Mouse (Mus musculus) kidney, adult 18-20 months (tissue): ENCODE measurements around the gene Ints13.
"Not testable (repeated sequence)": the region's sequence is repeated elsewhere in the genome, so short reads cannot be mapped to it uniquely, and the experiment has no call there.

ENCODE experiments used
- DNase-seq: peaks from one replicate; pipeline ENCODE4 v3.0.0; 2021

Gene Ints13

DNA sequence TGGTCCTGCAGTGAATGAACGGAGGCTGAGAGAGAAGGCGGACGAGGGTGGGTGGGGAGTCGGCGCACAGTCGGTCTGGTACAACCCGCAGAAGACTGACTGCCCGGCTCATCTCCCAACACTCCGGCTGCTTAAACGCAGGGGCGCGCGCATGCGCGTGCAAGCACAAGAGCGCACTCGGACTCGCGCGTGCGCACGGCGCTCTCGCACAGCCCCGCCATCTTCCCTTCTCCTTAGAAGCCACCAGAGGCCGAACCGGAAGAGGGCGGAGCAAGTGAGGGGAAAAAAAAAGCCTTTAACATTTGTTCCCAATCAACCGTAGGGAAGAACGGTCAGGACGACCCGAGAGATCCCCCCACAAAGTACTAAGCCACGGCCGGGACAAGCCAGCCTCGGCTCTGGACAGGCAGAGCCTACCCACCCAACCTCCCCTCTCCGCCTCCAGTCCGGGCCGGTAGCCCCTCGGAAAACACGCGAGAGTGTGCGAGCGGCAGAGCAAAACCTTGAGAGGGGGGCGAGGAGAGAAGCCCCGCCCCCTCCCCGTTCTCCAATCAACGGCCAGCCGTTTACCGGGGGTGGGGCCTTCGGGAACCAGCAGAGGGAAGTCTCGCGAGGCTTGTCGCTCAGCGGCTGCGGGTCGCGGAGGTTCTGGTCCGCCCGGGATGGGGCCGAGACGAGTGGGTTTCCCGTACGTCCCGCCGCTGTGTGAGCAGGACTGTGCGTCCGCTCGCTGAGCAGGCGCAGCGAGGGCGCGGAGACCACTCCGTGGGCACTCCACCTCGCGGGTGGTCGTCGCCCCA lies at the start of gene Ints13:
Gene Ints13 (minus strand): TSS at position 526 of the 800 bp plus-strand sequence.
- peak; percentile 97 for DNase-seq

DNA sequence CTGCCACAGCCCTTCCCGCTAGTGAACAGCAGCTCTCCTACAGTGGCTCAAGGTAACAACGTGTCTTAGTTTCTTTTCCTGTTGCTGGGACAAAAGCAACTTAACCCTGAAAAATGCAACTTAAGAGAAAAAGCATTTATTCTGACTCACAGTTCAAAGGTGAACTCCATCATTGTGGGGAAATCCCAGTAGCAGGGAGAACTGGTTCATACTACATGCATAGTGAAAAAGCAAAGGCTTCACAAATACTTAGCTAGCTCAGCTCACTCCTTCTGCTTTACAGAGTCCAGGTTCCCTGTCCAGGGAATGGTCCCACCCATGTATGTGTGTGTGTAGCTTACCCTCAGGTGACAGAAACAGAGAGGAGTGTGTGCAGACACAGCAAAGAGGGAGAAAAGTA lies 39.0 kb upstream of the Ints13 start:
- DNase-seq: no peak

DNA sequence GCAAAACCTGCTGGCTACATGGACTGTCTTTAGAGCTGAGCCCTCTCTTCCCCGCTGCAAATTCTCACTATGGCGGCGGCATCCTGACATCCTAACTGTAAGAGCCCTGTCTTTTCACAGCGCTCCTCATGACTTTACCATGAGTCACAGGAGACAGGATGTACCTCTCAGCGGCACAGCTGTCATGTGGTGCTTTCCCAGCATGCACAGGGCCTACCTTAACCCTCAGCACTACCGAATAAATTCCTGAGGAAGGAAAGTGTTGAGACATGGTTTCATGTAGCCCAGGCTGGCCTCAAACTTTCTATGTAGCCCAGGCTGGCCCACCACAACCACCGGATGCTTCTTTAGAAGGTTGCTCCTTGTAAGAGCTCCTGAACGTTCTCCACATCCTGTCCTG lies 38.3 kb upstream of the Ints13 start:
- no peak for DNase-seq

DNA sequence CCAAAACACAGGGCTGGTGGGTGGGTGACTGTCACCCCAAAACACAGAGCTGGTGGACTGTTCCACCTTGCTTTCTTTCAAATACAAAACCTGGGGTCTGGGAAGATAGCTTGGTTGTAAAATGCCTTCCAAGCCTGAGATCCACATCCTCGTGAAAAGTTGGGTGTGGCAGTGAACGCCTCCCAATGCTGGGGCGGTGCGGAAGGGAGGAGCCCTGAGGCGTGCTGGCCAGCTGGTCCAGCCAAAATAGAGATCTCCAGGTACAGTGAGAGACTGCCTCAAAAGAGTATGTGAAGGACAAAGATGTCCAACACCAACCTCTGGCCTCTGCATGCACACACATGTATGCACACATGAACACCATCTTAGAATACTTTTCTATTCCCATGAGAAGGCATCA lies 36.9 kb upstream of the Ints13 start:
- DNase-seq: no peak

DNA sequence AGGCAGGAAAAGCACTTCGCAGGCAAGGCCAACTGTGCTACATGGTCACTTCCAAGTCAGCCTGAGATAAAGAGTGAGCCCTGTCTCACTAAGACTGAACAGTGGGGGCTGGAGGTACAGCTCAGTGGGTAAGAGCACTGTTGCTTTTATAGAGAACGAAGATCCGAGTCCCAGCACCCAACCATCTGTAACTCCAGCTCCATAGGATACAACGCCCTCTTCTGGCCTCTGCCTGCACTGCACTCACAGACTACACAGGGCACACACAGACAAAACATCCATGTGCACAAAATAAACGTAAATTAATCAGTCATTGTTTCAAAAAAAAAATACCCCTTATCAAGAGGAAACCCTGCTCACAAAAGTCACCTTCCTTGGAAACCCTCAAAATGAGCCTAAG lies 36.3 kb upstream of the Ints13 start:
- DNase-seq: no peak

DNA sequence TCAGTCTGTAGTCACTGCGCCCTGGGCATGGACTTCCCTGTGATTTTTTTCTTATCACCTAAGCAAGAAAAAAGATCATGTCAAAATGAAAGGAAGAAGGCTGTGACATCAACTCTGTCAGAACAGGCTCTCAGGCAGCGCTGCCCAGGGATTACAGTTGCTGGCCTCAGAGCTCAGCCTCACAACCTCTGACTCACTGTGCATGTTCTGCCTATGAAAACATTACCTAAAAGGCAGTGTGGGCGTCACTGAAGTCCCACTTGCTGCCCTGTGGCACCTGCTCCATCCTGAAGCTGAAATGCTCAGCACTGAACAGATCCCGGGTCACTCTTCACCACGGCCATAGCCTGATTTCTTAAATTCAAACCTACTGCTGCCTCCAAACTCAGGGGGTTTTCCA lies 35.1 kb upstream of the Ints13 start:
- no peak for DNase-seq

DNA sequence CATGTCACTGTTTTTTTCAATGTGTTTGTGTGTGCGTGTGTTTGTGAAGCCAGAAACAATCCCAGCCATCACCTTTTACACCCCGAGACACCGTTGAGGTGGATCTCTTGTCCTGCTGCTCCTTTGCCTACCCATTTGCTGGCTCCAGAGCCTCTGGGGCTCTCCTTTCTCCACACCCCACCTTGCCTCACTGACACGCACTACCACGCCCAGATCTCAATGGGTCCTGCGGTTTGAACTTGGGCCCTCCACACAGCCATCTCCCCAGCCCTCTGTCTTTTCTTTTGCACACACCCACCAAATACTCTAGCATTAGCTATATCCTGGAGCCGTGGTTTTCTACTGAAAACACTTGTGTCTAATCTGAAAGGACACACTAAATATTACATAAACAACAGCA lies 34.3 kb upstream of the Ints13 start:
- no peak for DNase-seq

DNA sequence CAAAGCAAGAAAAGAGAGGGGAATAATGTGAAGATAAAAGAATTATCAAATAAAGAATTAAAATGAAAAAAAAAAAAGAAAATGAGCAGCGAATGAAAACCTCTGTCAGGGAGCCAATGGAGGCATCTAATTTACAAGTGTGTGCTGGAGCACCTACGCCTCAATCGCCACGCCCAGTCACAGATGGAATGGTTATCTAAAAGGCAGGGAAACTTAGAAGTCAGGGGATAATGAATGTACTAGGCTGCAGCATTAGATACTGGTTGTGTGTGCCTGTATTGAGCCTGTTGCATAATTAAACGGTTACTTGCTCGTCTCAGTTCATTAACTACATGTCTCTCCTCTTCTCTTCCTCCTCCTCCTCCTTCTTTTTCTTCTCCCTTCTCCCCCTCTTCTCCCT lies 33.8 kb upstream of the Ints13 start:
- no peak for DNase-seq

DNA sequence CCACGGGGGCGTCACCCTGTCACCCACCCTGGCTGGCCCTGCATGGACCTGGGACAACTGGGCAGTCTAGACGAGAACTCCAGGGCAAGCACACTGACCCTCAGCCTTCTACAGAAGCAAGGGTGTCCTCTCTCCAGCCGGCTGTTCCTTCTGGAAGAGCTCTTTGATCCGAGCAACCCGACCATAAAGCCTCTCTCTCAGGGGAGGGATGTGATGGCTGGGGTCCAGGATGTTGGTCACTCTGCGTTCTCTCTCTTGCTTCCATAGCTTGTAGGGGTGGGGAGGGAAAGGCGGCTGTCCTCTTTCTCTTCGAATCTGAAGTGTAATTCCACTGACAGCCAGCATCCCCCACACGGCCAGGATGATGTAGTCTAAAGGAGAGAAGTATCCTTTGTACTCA lies 26.0 kb upstream of the Ints13 start:
- DNase-seq: no peak

DNA sequence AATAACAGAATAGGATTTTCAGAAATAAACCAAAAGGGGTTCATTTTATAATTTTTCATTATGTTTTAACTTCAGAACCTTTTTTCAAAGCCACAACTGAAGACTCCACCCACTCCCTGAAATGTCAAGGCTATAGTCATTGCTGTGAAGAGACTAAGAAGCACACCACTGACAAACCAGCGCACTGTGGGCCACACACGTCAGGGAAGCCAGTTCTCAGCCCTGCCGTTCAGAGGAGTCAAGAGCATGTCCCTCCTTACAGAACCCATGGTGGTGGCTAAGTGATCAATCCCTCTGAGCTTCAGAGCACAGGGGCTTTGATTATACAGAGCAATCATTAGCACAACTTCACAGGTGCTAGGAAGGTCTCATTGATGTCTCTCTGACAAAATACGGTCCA lies 25.0 kb upstream of the Ints13 start:
- no peak for DNase-seq

DNA sequence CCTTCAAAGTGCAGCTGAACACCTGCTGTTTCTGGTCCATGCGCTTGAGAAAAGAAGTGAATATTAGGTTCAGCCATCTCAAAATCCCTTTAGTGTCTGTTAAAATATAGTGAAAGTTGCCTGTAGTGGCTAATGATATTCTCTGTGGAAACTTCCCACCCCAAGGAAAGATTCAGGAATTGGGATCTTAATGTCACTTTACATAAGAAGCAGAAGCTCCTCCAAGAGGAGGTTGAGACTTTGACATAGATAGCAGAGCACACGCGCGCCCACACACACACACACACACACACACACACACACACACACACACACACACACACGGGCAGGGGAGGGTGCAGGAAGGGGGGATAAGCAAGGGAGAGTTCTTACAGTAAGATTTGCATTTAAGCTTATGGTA lies 7.5 kb upstream of the Ints13 start:
- no peak for DNase-seq

DNA sequence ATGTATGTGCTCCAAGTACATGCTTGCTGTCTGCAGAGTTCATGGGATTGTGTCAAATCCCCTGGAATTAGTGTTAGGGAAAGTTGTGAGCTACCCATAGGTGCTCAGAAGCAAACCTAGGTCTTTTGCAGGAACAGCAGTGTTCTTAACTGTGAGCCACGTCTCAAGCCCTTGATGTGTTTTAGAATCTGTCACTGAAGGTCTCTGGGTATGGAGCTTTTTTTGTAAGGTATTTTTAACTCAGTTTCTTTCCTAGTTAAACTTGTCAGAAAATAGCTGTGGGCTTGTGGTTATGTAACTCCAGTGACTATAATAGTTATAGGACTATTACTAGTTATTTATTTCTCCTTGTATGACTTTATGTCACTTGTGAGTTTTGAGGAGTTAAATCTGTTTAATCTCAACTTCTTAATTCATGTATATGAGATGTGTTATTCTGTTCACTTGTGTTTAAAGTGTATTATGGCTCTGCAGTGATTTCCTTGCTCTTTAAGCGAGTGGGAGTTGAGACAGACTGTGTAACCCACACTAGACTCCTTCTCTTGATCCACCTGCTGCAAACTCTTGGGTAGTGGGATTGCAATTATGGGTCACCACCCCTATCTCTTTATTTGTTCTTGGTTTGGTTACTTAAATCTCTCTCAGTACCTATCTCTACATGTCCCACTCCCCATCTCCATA lies 5.9 kb upstream of the Ints13 start:
- no peak for DNase-seq

DNA sequence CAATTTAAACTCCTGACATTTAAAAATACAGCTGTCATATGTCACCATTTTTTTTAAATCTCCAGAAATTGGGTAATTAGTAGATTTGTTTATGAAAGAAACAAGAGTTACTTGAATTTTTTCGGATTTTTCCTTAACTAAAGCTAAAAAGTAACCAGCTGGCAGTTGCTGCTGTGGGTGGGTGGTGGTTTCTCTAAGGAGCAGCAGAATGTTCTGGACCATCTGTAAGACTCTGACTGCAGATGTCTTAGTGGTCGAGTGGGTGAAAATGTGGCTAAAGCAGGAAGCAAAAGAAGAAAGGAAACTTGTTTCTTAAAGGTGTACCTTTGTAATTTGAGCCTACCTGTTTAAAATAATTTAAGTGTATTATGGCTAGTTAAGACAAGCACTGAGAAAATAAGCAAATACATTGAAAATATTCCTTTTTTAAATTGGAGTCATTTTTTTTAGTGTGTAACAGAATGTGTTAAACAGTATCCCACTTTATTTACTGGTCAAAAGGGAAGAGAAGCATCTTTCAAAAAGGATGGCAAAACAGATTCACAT lies 2.8 kb upstream of the Ints13 start:
- DNase-seq: no peak

DNA sequence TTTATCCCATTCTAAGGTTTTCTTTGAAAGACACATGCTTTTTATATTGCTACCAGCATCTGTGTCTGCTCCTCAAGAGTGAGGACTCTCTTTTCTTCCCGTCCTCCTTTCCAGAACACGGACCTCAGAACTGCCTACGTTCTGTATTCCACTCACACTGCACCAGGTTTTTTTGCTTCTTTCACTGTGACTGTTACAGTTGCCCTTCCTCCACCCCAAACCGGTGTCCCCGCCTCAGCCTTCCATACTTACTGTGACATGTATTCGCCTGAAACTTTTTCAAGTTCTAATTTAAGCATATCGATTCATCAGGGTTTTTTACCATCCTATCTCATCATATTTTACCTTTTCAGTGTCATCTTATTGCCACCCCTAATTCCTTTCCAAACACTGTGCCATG lies 951 bp upstream of the Ints13 start:
- DNase-seq: no peak

DNA sequence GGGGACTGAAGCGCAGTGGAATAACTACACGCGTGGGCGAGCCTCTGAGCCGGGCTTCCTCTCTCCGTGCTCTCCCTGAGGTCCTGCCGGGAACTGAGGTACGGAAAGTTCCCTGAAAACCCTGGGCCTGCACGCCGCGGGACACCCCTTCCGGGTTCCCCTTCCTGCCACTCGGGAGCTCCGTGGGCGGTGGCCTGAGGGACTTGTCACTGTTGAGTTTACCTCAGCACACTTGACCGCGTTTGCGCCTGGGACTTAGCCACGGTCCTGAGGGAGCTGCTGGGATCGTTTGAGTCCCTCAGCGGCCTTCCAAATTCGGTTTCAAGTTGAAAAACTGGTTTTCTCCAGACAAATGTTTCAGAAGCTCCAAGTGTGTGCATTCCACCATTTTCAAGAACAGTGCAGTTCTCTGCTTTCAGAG lies 486 bp upstream of the Ints13 start:
- DNase-seq: peak; percentile 83

DNA sequence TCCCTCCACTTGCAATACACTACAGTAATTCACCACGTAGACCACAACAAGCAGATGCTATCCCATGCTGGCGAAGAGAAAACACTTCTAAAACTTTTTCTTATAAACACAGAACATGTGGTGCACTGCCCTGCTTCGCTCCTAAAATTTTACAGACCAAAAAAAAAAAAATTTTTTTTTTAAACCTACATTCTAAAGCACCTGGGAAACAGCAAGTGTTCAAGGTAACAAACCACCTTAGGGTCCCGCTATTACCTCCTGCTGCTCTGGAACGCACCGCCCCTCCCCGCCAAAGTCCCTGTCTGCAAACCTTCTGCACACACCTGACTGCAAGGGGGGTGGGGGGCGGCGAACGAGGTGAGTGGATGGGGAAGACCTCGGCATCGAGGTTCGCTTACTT lies 732 bp downstream of the Ints13 start, which contains the start of gene Fgfr1op2:
Gene Fgfr1op2 (plus strand): TSS at position 301 of the 400 bp plus-strand sequence.
- DNase-seq: no peak

DNA sequence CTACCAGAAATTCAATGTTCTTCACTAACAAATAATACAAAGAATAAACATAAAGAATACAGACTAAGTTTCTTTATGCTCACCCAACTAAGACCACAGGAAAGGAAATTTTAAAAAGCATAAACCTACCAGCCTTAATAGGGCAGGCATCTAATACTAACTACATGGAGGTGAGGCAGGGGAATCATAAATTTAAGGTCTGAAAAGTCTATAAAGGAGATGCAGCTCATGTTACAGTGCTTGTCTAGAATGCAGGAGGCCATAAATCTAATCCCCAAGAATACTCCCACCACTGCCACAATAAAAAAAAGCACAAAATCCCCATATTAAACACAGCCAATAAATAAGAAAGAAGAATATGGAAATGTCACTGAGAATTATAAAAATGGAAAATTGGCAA lies 5.6 kb downstream of the Ints13 start:
- DNase-seq: no peak

DNA sequence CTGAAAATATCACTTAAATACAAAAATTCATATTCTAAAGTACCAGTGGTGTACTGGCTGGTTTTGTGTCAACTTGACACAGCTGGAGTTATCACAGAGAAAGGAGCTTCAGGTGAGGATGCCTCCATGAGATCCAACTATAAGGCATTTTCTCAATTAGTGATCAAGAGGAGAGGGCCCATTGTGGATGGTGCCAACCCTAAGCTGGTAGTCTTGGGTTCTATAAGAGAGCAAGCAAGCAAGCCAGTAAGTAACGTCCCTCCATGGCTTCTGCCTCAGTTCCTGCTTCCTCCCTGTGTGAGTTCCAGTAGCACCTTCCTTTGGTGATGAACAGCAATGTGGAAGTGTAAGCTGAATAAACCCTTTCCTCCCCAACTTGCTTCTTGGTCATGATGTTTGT lies 15.2 kb downstream of the Ints13 start:
- not testable (repeated sequence) for DNase-seq

DNA sequence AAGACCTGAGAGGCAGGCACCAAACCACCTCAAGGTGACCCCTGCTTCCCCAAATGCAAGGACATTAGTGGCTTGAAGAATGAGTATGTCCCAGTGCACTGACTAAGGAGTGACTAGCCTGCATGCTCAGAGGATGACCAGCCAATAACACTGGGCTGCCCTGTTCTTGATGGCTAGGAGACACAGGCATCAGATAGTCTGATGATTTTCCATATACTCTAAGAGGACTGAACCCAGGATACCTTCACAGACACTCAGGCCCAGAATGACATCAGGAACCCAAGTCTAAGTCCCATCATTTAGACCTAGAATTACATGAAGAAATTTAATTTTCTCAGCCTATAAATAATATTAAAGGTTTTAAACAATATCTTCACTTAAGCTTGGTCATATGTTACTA lies 26.3 kb downstream of the Ints13 start:
- DNase-seq: no peak

DNA sequence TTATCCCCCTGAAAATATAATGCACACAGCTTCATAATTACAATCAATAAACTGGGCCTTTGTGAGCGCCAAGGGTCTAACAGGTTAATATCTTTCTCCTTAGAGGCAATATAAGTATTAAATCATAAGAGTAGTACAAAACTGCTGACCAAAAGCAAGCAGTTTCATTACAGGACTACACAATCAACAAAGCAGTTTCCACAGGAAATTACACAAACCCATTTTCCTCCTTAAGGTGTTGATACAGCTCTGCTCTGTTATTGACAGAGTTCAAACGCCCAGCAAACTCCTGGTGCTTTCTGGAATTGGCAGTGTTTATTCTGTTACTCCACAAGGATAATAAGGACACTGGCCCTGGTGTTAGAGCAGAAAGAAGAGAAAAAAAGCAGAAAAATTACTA lies 27.2 kb downstream of the Ints13 start:
- no peak for DNase-seq

DNA sequence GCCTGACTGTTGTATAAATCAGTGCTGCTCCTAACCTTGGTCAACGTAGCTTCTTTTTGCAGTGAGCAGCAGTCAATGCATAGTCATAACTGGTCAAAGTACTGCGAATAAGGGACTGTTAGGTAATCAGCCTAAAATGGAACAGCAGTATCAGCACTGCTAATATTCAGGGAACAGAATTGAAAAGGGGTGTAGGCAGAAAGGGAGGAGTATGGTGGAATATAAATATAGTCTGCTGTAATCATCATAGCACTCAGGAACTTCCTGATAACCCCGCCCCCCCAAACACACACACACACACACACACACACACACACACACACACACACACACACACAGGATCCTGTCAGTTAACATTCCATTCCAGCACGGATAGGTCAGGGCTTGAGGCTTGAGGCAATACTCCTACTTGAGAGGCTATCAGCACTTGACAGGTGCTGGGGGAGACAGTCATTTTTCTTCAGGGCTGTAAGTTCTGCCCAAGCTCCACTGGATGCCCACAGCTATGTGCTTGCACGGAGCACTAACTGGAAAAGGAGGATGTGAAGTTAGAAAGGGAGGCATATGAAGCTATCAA lies 32.3 kb downstream of the Ints13 start:
- no peak for DNase-seq

DNA sequence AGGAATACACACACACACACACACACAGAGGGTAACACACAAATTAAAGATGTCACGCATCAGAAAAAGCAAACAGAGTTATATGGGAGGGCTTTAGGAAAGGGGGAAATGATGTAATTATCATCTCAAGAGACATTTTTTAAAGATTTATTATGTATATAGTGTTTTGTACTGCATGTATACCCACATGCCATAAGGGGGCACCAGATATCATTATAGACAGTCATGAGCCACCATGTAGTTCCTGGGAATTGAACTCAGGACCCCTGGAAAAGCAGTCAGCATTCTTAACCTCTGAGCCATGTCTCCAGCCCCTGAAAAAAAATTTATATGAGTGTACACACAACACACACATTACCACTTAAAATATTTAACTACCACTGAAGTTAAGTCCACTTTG lies 33.0 kb downstream of the Ints13 start:
- DNase-seq: no peak

DNA sequence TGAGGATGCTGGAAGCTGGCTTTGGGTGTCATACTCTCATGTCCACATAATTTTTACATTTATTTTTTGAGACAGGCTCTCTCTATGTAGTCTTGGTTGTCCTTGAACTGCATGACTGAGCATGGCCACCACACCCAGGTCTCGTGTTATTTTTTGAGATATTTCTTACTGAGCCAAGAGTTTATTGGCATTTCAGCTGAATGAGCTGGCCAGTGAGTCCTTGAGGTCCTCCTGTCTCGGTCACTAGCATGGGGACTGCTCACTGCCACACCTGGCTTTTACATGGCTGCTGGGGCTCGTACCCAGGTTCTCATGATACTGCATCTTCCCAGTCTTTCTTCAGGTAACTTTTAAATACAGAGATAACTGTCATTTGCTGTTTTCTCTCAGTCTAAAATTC lies 37.2 kb downstream of the Ints13 start:
- DNase-seq: no peak

DNA sequence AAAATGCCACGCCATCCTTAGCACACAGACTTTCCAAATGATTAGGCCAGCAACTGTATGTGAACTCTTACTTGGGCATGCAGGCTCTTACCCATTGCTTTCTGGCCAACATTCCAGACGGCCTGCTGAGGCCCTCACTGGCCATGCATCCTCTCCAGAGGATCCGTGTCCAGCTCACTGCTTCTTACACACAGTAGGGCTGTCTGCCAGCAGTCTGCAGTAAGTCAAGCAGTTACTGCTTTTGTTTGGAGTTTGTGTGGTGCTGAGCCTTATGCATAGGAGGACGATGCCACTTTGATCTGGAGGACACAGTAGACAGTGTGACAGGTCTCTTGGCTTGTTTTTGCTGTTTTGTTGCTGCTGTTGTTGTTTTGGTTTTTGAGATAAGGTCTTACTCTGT lies 39.0 kb downstream of the Ints13 start:
- no peak for DNase-seq
